Mouse (Mus musculus) granulocyte monocyte progenitor cell, adult 5-6 weeks (primary cell): Measurements from ENCODE around the gene 4931406P16Rik. TPM values are rescaled to one million over a fixed set of nuclear protein-coding genes. Genes with fewer than 3 reads are reported as not detected.
"Not testable (repeated sequence)": the region's sequence is repeated elsewhere in the genome, so short reads cannot be mapped to it uniquely, and the experiment has no call there.

Experiments used
- ATAC-seq: replicated peaks from 2 replicates; pipeline ENCODE4 v1.8.0; 2016; ENCODE audit warnings: mild to moderate bottlenecking, moderate TSS enrichment, inconsistent platforms; ENCODE audit not compliant: poor library complexity, severe bottlenecking
- total RNA-seq, 2 experiments: library from RNA; stranded (forward) in 1 of 2; stranded (reverse) in 1 of 2; fragments of 200-712, 200-1000 nt in 1 of 2; fragments of >200 nt in 1 of 2; fragmentation: Nextera tagmentation in 1 of 2; gene quantifications; 2 replicates each; pipeline ENCODE4 v1.2.3; 2014 to 2017

4931406P16Rik gene
- 7.2 and 10.5 TPM in 2 replicates for total RNA-seq (2014; fragmentation: Nextera tagmentation)
- 9.2 and 12.5 TPM in 2 replicates for total RNA-seq (2017)

- peak; percentile 90 for ATAC-seq
These were observed at the start of gene 4931406P16Rik for GRCm38 (mm10) chr7:34313443-34313875. 4931406P16Rik (minus strand) TSS chr7:34313551.

- ATAC-seq: no peak; the same call in 1 of the 2 replicates
These were observed 42.3 kb upstream of the 4931406P16Rik start for GRCm38 (mm10) chr7:34355629-34356028.

- peak; percentile 53 for ATAC-seq
These were observed 38.6 kb upstream of the 4931406P16Rik start for GRCm38 (mm10) chr7:34351997-34352396.

- ATAC-seq: no peak
These were observed 36.8 kb upstream of the 4931406P16Rik start for GRCm38 (mm10) chr7:34350166-34350565.

- ATAC-seq: no peak
These were observed 34.7 kb upstream of the 4931406P16Rik start for GRCm38 (mm10) chr7:34348011-34348410.

- ATAC-seq: no peak
These were observed 33.7 kb upstream of the 4931406P16Rik start for GRCm38 (mm10) chr7:34347041-34347440.

GRCm38 (mm10) chr7:34346505-34346904, 33.2 kb upstream of the 4931406P16Rik start:
- ATAC-seq: no peak

- ATAC-seq: no peak
These were observed 28.9 kb upstream of the 4931406P16Rik start for GRCm38 (mm10) chr7:34342040-34342793.

GRCm38 (mm10) chr7:34340841-34341240, 27.5 kb upstream of the 4931406P16Rik start:
- no peak for ATAC-seq

GRCm38 (mm10) chr7:34339164-34339489, 25.8 kb upstream of the 4931406P16Rik start:
- peak; percentile 36 for ATAC-seq

- ATAC-seq: no peak
These were observed 25.3 kb upstream of the 4931406P16Rik start for GRCm38 (mm10) chr7:34338445-34339163.

GRCm38 (mm10) chr7:34337268-34337667, 23.9 kb upstream of the 4931406P16Rik start:
- no peak for ATAC-seq

GRCm38 (mm10) chr7:34336545-34336944, 23.2 kb upstream of the 4931406P16Rik start:
- ATAC-seq: not testable (repeated sequence)

GRCm38 (mm10) chr7:34327493-34327892, 14.1 kb upstream of the 4931406P16Rik start:
- ATAC-seq: no peak

GRCm38 (mm10) chr7:34324857-34325256, 11.5 kb upstream of the 4931406P16Rik start:
- ATAC-seq: no peak

- ATAC-seq: no peak
These were observed 10.7 kb upstream of the 4931406P16Rik start for GRCm38 (mm10) chr7:34324005-34324404.

- ATAC-seq: no peak
These were observed 10.0 kb upstream of the 4931406P16Rik start for GRCm38 (mm10) chr7:34323351-34323750.

GRCm38 (mm10) chr7:34321958-34322357, 8.6 kb upstream of the 4931406P16Rik start:
- ATAC-seq: no peak

GRCm38 (mm10) chr7:34321119-34321518, 7.8 kb upstream of the 4931406P16Rik start:
- no peak for ATAC-seq

- no peak for ATAC-seq
These were observed 6.6 kb upstream of the 4931406P16Rik start for GRCm38 (mm10) chr7:34319957-34320356.

- ATAC-seq: no peak
These were observed 5.8 kb upstream of the 4931406P16Rik start for GRCm38 (mm10) chr7:34319123-34319522.
